Mouse (Mus musculus) small intestine, adult 2 months (tissue): ENCODE data around the gene Plekho1. TPM values are rescaled to one million over a fixed set of nuclear protein-coding genes. Genes with fewer than 3 reads are reported as not detected.
"Not testable (repeated sequence)": the region's sequence is repeated elsewhere in the genome, so short reads cannot be mapped to it uniquely, and the experiment has no call there.

Source experiments
- H3K27ac ChIP-seq: fragments of 200-500 bp; 2 replicates; pipeline ENCODE4 v1.5.1; 2012; ENCODE audit warnings: low read depth, low read length, control low read depth, inconsistent platforms; ENCODE audit not compliant: insufficient read depth
- H3K27me3 ChIP-seq: fragments of 200-500 bp; 2 replicates; pipeline ENCODE4 v1.6.1; 2012; ENCODE audit warnings: mild to moderate bottlenecking, moderate library complexity, low read length, inconsistent platforms; ENCODE audit not compliant: control insufficient read depth, insufficient read depth
- H3K36me3 ChIP-seq: fragments of 200-500 bp; 2 replicates; pipeline ENCODE4 v1.6.1; 2012; ENCODE audit warnings: mild to moderate bottlenecking, low read length, control low read depth, inconsistent platforms; ENCODE audit not compliant: control insufficient read depth, insufficient read depth
- H3K4me1 ChIP-seq: fragments of 200-500 bp; 2 replicates; pipeline ENCODE4 v1.6.1; 2012; ENCODE audit warnings: low read length, inconsistent platforms, mixed read lengths; ENCODE audit not compliant: control insufficient read depth, insufficient read depth, insufficient read length
- H3K4me3 ChIP-seq: fragments of 200-500 bp; 2 replicates; pipeline ENCODE4 v1.5.1; 2012; ENCODE audit warnings: low read depth, mild to moderate bottlenecking, control low read depth, inconsistent platforms, low read length, moderate library complexity
- CTCF ChIP-seq: fragments of 200-500 bp; IDR thresholded peaks from 2 replicates; pipeline ENCODE4 v1.5.1; 2012; ENCODE audit warnings: low read depth, mild to moderate bottlenecking, control low read depth, inconsistent platforms, low read length, moderate library complexity, mixed read lengths; ENCODE audit not compliant: insufficient replicate concordance, insufficient read length; ENCODE audit errors: extremely low read depth
- POLR2A ChIP-seq: fragments of 200-500 bp; IDR thresholded peaks from 2 replicates; pipeline ENCODE4 v1.6.1; 2012; ENCODE audit warnings: low read depth, mild to moderate bottlenecking, control low read depth, inconsistent platforms, low read length, moderate library complexity
- WGBS: fragments of 180-500 bp; shearing (Covaris S2); methylation state at CpG from one replicate; pipeline ENCODE4 v1.1.7; 2018; 5-methylcytosine and 5-hydroxymethylcytosine counted together
- polyA plus RNA-seq: library from polyadenylated mRNA; depleted of rRNA; stranded (reverse); fragments of >200 nt; gene quantifications from 2 replicates; pipeline ENCODE4 v1.2.3, GENCODE M21; 2012

Plekho1 gene
- polyA plus RNA-seq, 1 experiment: 31.3 TPM

- no peak for TF ChIP-seq POLR2A
- no peak for TF ChIP-seq CTCF
- no peaks in the 10 kb centered on the region for H3K36me3 ChIP-seq
- H3K4me3 ChIP-seq: no peak overlapping the region
- 89% methylated on average over 5 of the region's 5 CpGs for WGBS
- no peak overlapping the region for H3K27ac ChIP-seq
- H3K27me3 ChIP-seq: no peaks in the 10 kb centered on the region
- H3K4me1 ChIP-seq: peaks cover 2% of the 10 kb centered on the region; the same call in 1 of the 2 replicates
Observed at GRCm38 (mm10) chr3:95955318-95955717, 40.5 kb downstream of the Plekho1 start.

- not testable (repeated sequence) for H3K36me3 ChIP-seq, H3K27me3 ChIP-seq, H3K4me1 ChIP-seq, H3K4me3 ChIP-seq, H3K27ac ChIP-seq
- WGBS: 89% methylated on average over 12 of the region's 12 CpGs
Observed at GRCm38 (mm10) chr3:95954648-95955173, 41.1 kb downstream of the Plekho1 start.

- Histone ChIP-seq H3K4me1 (peaks cover 2% of the 10 kb centered on the region; the same call in 1 of the 2 replicates), H3K27me3 (no peaks in the 10 kb centered on the region), H3K4me3 (no peak overlapping the region), H3K27ac (no peak overlapping the region), H3K36me3 (no peaks in the 10 kb centered on the region)
- TF ChIP-seq POLR2A: no peak
- no peak for TF ChIP-seq CTCF
- WGBS: 67% methylated on average over 3 of the region's 3 CpGs
Observed at GRCm38 (mm10) chr3:95953522-95953921, 42.3 kb downstream of the Plekho1 start.

- Histone ChIP-seq H3K27me3 (no peaks in the 10 kb centered on the region), H3K4me3 (no peak overlapping the region), H3K27ac (no peak overlapping the region), H3K4me1 (peaks cover 2% of the 10 kb centered on the region; the same call in 1 of the 2 replicates), H3K36me3 (no peaks in the 10 kb centered on the region)
- TF ChIP-seq CTCF (no peak), POLR2A (no peak)
Observed at GRCm38 (mm10) chr3:95953023-95953422, 42.8 kb downstream of the Plekho1 start.

- H3K36me3 ChIP-seq, H3K4me1 ChIP-seq, H3K27me3 ChIP-seq: not testable (repeated sequence)
- 61% methylated on average over 12 of the region's 12 CpGs for WGBS
- peak overlapping the region; percentile 93 for H3K27ac ChIP-seq
- peak overlapping the region; percentile 77 for H3K4me3 ChIP-seq
Observed at GRCm38 (mm10) chr3:95951566-95951965, 44.2 kb downstream of the Plekho1 start.

GRCm38 (mm10) chr3:95950763-95951551, 44.8 kb downstream of the Plekho1 start:
- under 1% methylated on average over 49 of the region's 49 CpGs for whole genome bisulfite sequencing

GRCm38 (mm10) chr3:95948325-95948724, 47.5 kb downstream of the Plekho1 start:
- Histone ChIP-seq H3K27me3 (no peaks in the 10 kb centered on the region), H3K4me1 (peaks cover 2% of the 10 kb centered on the region; the same call in 1 of the 2 replicates), H3K36me3 (peaks cover 14% of the 10 kb centered on the region), H3K4me3 (no peak overlapping the region), H3K27ac (no peak overlapping the region)
- WGBS: 85% methylated on average over 5 of the region's 5 CpGs
- TF ChIP-seq CTCF: no peak
- no peak for TF ChIP-seq POLR2A

More at GRCm38 (mm10) chr3:95950763-95951551, 44.8 kb downstream of the Plekho1 start:
- Histone ChIP-seq H3K4me3 (peak overlapping the region; percentile 77), H3K4me1 (peaks cover 2% of the 10 kb centered on the region; the same call in 1 of the 2 replicates), H3K36me3 (peaks cover 5% of the 10 kb centered on the region), H3K27me3 (no peaks in the 10 kb centered on the region), H3K27ac (peak overlapping the region; percentile 93)
- TF ChIP-seq CTCF (no peak), POLR2A (peak; percentile 38)
